10 mouse cellular contexts compared by ENCODE assay signal in genomic region chr10:89708720-89709119, GRCm38 (mm10). TPM values are rescaled to one million over a fixed set of nuclear protein-coding genes. Genes with fewer than 3 reads are reported as not detected.
DNase-seq lines count a peak whose midpoint lies in the region; ATAC-seq and TF ChIP-seq lines count a peak whose summit lies in the region.
"Had no signal": no experiment of that assay in that cellular context is flagged by ENCODE, and none has a peak within 500 bp of the region (broad histone marks: within the 10 kb centered on the region; RNA-seq: fewer than 3 reads in every experiment).

No protein-coding gene starts in this region.

- H3K27me3 ChIP-seq in heart, embryonic 15.5 days: no peaks in the 10 kb centered on the region
- H3K27me3 ChIP-seq in E14TG2a.4 (ENCODE audit: insufficient read depth, low read length): no peaks in the 10 kb centered on the region
- H3K27me3 ChIP-seq in embryonic facial prominence, embryonic 12.5 days: no peaks in the 10 kb centered on the region
- no peaks in the 10 kb centered on the region; the same call in 1 of the 2 replicates for H3K27me3 ChIP-seq in liver, embryonic 15.5 days

- no peak for DNase-seq in heart, adult 9 months (ENCODE audit: low spot score in 2 of 2)
- DNase-seq in adipocyte (ENCODE audit: low spot score): no peak
- DNase-seq in cerebellum, adult 8-10 months: no peak
- no peak for DNase-seq in urinary bladder, postnatal 10 days (ENCODE audit: low spot score)
- DNase-seq: cerebellum, postnatal 36 days had no signal

- WGBS in heart, embryonic 15.5 days: 26% methylated on average over 10 of the region's 10 CpGs
- WGBS in embryonic facial prominence, embryonic 12.5 days: 28% methylated on average over 10 of the region's 10 CpGs
- WGBS in liver, embryonic 15.5 days (ENCODE audit: insufficient replicate concordance): 27% methylated on average over 10 of the region's 10 CpGs

- H3K4me3 ChIP-seq in heart, embryonic 15.5 days: peak overlapping the region; percentile 12
- H3K4me3 ChIP-seq in E14TG2a.4 (replicated peaks; ENCODE audit: low read length): 0 out of 2 replicates have a peak overlapping the region, but pooled peaks have one; percentile 23
- H3K4me3 ChIP-seq in embryonic facial prominence, embryonic 12.5 days: no peak overlapping the region
- no peak overlapping the region for H3K4me3 ChIP-seq in liver, embryonic 15.5 days (replicated peaks)

- no peaks in the 10 kb centered on the region for H3K9me3 ChIP-seq in heart, embryonic 15.5 days (replicated peaks)
- H3K9me3 ChIP-seq in E14TG2a.4 (ENCODE audit: low read length): no peaks in the 10 kb centered on the region
- no peaks in the 10 kb centered on the region for H3K9me3 ChIP-seq in embryonic facial prominence, embryonic 12.5 days
- no peaks in the 10 kb centered on the region for H3K9me3 ChIP-seq in liver, embryonic 15.5 days (replicated peaks)
- H3K9me3 ChIP-seq: G1E had no signal

- no peak overlapping the region for H3K27ac ChIP-seq in heart, embryonic 15.5 days
- no peak overlapping the region for H3K27ac ChIP-seq in embryonic facial prominence, embryonic 12.5 days
- H3K27ac ChIP-seq in liver, embryonic 15.5 days (replicated peaks): no peak overlapping the region

- ATAC-seq in heart, embryonic 15.5 days (replicated peaks; ENCODE audit: insufficient number of reproducible peaks, insufficient read depth, low FRiP score, low read depth): 0 out of 2 replicates have a peak, but pooled peaks have one; percentile 58
- peak; percentile 74; the same call in 1 of the 2 replicates for ATAC-seq in embryonic facial prominence, embryonic 12.5 days (ENCODE audit: insufficient number of reproducible peaks, insufficient read depth, low FRiP score, low TSS enrichment)
- ATAC-seq in liver, embryonic 15.5 days (ENCODE audit: insufficient read depth): no peak

- no peak for TF ChIP-seq CTCF in E14TG2a.4 (conservative IDR thresholded peaks at IDR 0.05; ENCODE audit: low read length)

- no peak overlapping the region for H3K9ac ChIP-seq in heart, embryonic 15.5 days
- H3K9ac ChIP-seq in embryonic facial prominence, embryonic 12.5 days: no peak overlapping the region
- no peak overlapping the region for H3K9ac ChIP-seq in liver, embryonic 15.5 days

- peak overlapping the region; percentile 38 for H3K4me2 ChIP-seq in heart, embryonic 15.5 days
- H3K4me2 ChIP-seq in embryonic facial prominence, embryonic 12.5 days (replicated peaks): peak overlapping the region; percentile 33
- H3K4me2 ChIP-seq in liver, embryonic 15.5 days: peak overlapping the region; percentile 16; the same call in 1 of the 2 replicates

- H3K4me1 ChIP-seq in heart, embryonic 15.5 days (replicated peaks): no peaks in the 10 kb centered on the region
- H3K4me1 ChIP-seq in E14TG2a.4 (replicated peaks; ENCODE audit: low read depth, low read length): peaks cover 16% of the 10 kb centered on the region
- H3K4me1 ChIP-seq in embryonic facial prominence, embryonic 12.5 days: peaks cover 4% of the 10 kb centered on the region; the same call in 1 of the 2 replicates
- no peaks in the 10 kb centered on the region for H3K4me1 ChIP-seq in liver, embryonic 15.5 days (replicated peaks)

- peaks cover 23% of the 10 kb centered on the region for H3K36me3 ChIP-seq in heart, embryonic 15.5 days
- peaks cover 30% of the 10 kb centered on the region for H3K36me3 ChIP-seq in E14TG2a.4 (ENCODE audit: insufficient read depth, low read length)
- peaks cover 11% of the 10 kb centered on the region for H3K36me3 ChIP-seq in embryonic facial prominence, embryonic 12.5 days
- H3K36me3 ChIP-seq in liver, embryonic 15.5 days (replicated peaks): peaks cover 24% of the 10 kb centered on the region

RNA-seq across cellular contexts. Expression of gene Scyl2, which starts 22.6 kb away (rescaled TPM):
- 3.9 and 4.3 TPM in 2 replicates for polyA plus RNA-seq in heart, embryonic 15.5 days (2015; fragmentation: Nextera tagmentation; extraction: Ambion mirVana)
- polyA plus RNA-seq in embryonic facial prominence, embryonic 12.5 days (2016; fragmentation: Nextera tagmentation; extraction: Ambion mirVana): 9.0 and 10.8 TPM in 2 replicates
- polyA plus RNA-seq in liver, embryonic 15.5 days (2015; fragmentation: Nextera tagmentation; extraction: Ambion mirVana): 3.6 and 4.0 TPM in 2 replicates

RNA-seq across cellular contexts. Expression of gene Actr6, which starts 23.4 kb away (rescaled TPM):
- 25.0 and 26.8 TPM in 2 replicates for polyA plus RNA-seq in heart, embryonic 15.5 days (2015; fragmentation: Nextera tagmentation; extraction: Ambion mirVana)
- polyA plus RNA-seq in embryonic facial prominence, embryonic 12.5 days (2016; fragmentation: Nextera tagmentation; extraction: Ambion mirVana): 40.9 and 44.5 TPM in 2 replicates
- 13.0 and 14.1 TPM in 2 replicates for polyA plus RNA-seq in liver, embryonic 15.5 days (2015; fragmentation: Nextera tagmentation; extraction: Ambion mirVana)

RNA-seq across cellular contexts. Expression of gene Uhrf1bp1l, which starts 36.1 kb away (rescaled TPM):
- polyA plus RNA-seq in heart, embryonic 15.5 days (2015; fragmentation: Nextera tagmentation; extraction: Ambion mirVana): 18.0 and 19.2 TPM in 2 replicates
- 26.2 and 27.3 TPM in 2 replicates for polyA plus RNA-seq in embryonic facial prominence, embryonic 12.5 days (2016; fragmentation: Nextera tagmentation; extraction: Ambion mirVana)
- 9.4 and 11.1 TPM in 2 replicates for polyA plus RNA-seq in liver, embryonic 15.5 days (2015; fragmentation: Nextera tagmentation; extraction: Ambion mirVana)

Comparison
In these comparisons a context has a peak if more than half of its experiments do, and no peak if none do; other contexts are left out.
1. H3K4me3 ChIP-seq: peak in heart, embryonic 15.5 days (single experiment) and E14TG2a.4 (single experiment); none in embryonic facial prominence, embryonic 12.5 days (single experiment) and liver, embryonic 15.5 days (single experiment).
2. Peak in every context shown above with its lines, with median percentiles within 50 percentile points of each other: H3K4me2 ChIP-seq.